Mouse (Mus musculus): ENCODE measurements around the gene Timp2.

Timp2 gene

GRCm38 (mm10) chr11:118289037-118289511, 66.5 kb downstream of the Timp2 start:
- DNase-seq: peak; percentile 33

DNA sequence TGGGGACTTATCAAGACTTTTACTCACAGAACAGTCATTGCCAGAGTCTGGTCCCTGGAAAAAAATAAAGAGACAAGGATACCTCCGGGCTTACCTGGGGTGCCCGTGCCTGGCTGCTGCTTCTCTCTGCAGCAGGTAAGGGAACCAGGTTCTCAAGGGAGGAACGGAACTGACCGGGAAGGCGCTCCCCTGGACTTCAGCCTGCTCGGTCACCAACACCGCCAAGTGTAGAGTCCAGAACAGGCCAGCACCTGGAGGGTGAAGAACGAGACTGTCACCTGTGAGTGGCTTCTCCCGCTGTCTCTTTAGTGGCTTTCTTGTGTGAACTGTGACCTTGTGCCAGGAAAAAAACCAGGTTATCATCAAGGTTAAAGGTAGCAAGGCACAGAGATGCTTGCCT, 68.0 kb downstream of the Timp2 start:
- no peak for DNase-seq

DNA sequence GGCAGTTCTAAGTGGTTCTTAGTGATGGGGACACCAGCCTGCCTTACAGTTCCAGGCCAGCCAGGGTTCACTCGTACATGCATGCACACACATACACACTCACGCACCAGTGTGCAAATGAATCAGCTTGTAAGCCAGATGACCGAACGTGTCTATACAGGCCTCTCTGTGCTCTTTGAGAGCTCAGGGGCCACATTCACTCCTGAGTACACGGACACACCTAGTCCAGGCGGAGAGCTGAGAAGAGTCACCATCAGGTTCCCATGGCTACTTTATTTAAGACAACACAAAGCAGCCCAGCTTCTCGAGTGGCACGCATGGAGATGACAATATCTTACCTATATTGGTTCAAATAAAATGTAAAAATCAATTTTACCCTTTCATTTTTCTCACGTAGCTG, 69.1 kb downstream of the Timp2 start:
- no peak for DNase-seq

DNA sequence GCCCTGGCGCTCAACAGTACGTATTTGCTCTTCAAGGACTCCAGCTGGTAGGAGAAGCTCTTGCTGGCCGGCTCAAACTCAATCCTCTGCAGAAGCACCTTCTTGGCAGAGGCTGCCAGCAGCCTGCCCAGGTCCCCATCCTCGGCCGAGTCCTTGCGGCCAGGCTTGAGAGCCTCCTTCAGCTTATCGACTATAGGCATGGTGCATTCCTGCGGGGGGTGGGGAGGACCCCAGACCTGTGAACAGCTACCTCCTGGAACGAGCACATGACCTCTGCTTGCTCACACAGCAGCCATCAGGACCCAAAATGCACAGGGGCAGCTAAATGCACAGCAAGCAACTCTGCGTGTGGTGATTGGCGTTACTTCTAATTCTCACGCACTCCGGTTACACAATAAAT, 69.7 kb downstream of the Timp2 start:
- DNase-seq: peak; percentile 71

DNA sequence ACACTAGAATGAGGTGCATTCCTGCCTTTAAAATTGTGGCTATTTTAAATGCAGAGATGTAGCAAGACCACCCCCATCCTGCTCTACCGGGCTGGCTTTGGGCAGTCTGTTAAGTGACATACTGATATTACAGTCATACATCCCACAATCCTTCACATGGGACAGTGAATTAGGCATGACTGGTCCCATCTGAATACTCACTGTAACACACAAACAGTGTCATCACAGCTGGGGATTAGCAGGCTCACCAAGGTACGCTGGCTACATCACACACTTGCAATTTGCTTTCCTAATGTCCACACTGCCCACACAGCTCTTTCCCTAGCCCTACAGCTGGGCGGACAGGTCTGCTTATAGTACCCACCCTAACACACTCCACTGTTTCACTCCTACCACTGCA, 75.3 kb downstream of the Timp2 start:
- DNase-seq: no peak

GRCm38 (mm10) chr11:118276328-118276727, 79.2 kb downstream of the Timp2 start:
- DNase-seq: no peak

GRCm38 (mm10) chr11:118275092-118275491, 80.4 kb downstream of the Timp2 start:
- DNase-seq: no peak

DNA sequence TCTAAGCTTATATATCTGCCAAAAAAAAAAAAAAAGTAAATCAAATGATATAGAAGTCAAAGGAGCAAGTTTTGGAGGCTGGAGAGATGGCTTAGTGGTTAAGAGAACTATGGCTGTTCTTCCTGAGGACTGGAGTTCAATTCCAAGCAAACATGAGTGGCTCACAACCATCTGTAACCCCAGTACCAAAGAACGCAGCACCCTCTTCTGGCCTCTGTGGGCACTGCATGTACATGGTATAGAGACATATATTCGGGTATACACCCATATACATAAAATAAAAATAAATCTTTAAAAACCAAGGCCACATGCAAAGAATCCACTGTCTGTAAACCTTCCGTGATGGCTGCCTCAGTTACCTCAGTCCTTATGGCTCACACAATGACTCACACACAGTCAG, 85.7 kb downstream of the Timp2 start:
- DNase-seq: peak; percentile 25

- DNase-seq: no peak
Measured at GRCm38 (mm10) chr11:118266666-118267046, 88.9 kb downstream of the Timp2 start.

GRCm38 (mm10) chr11:118266044-118266665, 89.4 kb downstream of the Timp2 start:
- no peak for DNase-seq

DNA sequence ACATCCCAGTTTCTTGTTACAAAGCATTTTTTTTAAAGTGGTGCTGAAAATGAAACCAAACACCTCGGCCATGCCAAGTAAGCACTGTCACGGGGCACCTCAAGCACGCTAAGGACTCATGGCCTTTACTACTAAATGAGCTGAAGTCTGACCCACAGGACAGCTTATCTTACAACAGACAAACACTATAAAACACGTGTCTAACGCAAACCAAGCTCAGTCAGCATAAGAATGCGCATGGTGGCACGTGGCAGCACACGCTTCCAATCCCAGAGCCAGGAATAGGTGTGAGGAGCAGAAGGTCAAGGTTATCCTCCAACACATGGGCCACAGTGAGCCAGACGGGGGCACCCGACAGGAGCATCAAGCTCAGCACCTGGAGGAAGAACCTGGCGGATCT, 89.9 kb downstream of the Timp2 start:
- no peak for DNase-seq

DNA sequence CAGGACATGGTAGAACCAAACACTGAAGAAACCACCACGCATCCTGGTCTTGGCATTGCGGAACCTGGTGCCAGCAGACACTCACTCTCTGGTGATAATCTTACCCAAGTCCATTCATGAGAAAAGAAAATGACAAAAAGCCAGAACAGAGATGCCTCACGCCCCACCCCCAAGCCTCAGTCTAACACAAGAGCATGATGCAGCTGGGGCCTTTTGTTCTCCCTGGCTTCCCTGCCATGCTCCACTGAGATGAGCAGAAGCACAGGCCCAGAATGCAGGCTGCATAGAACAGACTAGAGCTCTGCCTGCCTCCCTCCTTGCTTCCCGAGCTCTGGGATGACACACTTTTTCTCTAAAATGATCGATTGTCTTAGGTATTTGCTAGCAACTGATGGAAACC, 92.4 kb downstream of the Timp2 start:
- DNase-seq: peak; percentile 26

DNA sequence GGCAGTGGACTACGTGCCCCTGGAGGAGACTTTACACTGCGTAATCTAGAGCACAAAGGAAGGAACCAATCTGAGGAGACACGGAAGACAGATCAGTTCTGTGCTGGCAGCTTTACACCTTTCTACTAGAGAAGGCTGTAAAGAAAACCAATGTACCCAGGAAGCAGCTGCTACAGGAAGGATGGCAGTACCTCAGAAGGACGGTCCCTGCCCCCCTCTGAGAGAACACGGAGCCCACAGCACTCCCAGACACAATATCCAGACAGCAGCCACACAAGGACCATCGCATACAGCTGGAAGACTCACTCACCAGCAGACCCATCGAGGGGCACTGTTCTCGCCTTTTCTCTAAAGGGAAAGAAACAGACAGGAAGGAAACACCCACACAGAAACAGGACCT, 95.5 kb downstream of the Timp2 start:
- DNase-seq: no peak

- DNase-seq: no peak
Measured at GRCm38 (mm10) chr11:118259580-118259979, 96.0 kb downstream of the Timp2 start.

GRCm38 (mm10) chr11:118256371-118256770, 99.2 kb downstream of the Timp2 start:
- DNase-seq: no peak

- peak; percentile 92 for DNase-seq
Measured at GRCm38 (mm10) chr11:118254159-118254951, 101.2 kb downstream of the Timp2 start.

DNA sequence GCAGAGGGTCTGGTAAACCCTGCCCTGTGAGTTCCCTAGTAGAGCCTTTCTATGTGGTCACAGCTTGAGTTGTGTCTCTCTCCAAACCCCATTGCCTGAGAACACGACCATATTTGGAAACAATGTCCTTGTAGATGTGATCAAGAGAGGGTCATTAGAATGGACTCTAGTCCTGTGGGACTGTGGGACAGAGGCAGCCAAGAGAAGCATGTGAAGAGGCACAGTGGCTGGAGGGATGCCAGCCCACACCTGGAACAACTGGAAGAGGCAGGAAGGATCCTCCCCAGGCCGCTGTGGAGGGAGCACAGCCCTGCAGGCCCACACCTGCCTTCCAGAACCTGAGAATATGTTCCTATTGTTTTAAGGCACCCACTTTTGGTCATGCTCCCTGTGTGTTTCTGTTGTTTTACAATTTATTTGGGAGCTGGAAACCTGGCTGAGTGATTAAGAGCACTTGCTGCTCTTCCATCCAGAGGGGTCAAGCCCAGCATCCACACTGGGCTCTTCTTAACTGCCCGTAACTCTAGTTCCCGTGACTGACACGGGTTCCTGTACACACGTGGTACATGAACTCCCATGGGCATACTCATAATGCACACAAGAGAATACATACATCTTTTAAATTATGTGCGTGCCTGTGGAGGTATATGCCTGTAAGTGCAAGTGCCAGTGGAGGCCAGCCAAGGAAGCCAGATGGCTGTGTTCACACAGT, 101.9 kb downstream of the Timp2 start:
- DNase-seq: no peak

Measured in lung, postnatal 10 days (tissue).